Mouse (Mus musculus) adrenal gland, postnatal 10 days (tissue): ENCODE results near the gene Pax1. TPM values are rescaled to one million over a fixed set of nuclear protein-coding genes. Genes with fewer than 3 reads are reported as not detected.

Experiments used
- DNase-seq: peaks from one replicate; pipeline ENCODE4 v3.0.0; 2021; ENCODE audit warnings: mixed read lengths
- total RNA-seq, 2 experiments: library from RNA; stranded (reverse); gene quantifications; 2 replicates each; pipeline ENCODE4 v1.2.3; 2021

Gene Pax1
- total RNA-seq, 2 experiments from 2014 or later = not detected

DNA sequence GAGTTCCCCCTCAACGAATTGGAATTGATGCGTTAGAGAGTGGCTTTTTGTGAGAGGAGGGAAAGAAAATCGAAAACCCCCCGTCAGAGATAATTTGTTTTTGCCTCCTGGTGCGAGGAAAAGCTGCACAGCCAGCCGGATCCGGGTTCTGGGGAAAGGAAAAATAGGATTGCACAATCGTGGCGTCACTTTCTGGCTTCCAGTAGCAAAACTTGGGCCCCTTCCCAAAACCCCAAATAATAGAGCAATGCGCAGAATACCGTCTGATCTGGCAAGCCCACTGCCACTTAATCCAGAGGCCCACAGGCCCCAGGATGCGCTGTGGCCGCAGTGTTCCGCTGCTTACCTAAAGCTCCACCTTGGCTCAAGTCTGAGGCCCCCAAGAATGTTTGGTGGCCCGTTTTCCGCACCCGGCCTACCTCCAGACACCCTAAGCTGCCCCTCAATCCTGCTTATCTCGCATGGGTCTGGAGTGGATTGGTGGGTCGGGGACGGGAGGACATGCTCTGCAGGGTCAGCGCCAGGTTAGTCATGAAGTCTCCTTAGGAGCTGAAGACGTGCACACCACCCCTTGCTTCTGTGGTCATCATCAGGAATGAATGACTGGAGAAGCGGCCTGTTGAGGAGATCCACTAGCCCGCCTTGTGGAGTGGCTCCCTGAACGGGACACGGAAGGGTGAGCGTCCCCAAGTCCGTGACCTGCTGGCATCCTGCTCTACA is 11.4 kb downstream of the Pax1 start:
- no peak for DNase-seq

DNA sequence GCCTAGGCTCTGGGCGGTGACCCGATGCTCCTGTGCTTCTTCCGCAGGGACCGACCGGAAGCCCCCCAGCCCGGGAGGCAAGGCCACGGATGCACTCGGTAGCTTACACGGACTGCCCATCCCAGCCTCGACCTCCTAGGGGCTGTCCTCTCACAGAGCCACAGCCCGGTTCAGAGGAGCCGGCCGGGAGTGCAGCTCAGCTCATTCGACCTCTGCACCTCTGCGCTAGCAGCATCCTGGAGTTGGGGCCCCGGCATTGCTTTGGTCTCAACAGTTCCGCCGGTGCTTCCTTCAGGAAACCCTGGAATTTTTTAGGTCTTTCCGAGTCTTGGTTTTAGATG is 11.9 kb downstream of the Pax1 start:
- no peak for DNase-seq

- no peak for DNase-seq
These were observed 12.5 kb downstream of the Pax1 start for GRCm38 (mm10) chr2:147374245-147374644.

DNA sequence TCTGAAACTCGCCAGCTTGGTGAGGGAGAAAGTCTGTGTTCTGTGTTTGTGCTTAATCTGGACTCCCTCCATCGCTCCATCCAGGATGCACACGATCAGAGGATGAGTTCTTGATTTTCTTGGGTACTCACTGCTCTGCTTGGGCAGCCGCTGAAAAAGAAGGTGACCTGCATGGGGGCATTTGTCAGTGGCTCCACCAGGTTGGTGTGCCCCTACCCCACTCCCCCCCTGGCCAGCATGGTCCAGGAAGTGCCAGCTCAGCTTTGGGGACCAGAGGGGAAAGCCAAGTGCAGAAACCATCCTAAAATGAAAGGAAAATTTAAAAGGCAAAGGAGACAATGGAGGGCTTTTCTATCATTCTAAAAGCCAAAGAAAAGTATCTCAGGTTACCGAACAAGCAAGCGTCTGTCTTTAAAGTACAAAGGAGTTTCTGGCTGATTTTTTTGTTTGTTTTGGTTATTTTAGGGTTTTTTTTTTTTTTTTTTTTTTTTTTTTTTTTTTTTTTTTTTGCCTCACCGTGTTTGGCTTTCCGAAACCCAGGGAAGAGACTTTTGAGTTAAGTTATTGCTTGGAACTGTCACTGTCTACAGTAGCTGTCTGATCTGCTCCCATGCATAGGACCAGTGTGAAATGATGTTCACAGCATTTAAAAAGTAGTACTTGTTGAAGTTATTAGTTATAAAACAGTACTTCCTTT is 13.4 kb downstream of the Pax1 start:
- no peak for DNase-seq

GRCm38 (mm10) chr2:147378934-147379333 is 17.2 kb downstream of the Pax1 start:
- DNase-seq = peak; percentile 66

GRCm38 (mm10) chr2:147383373-147383772 is 21.6 kb downstream of the Pax1 start:
- no peak for DNase-seq

- no peak for DNase-seq
These were observed 25.2 kb downstream of the Pax1 start for GRCm38 (mm10) chr2:147386949-147387348.

- no peak for DNase-seq
These were observed 47.6 kb downstream of the Pax1 start for GRCm38 (mm10) chr2:147409323-147409722.

- no peak for DNase-seq
These were observed 53.3 kb downstream of the Pax1 start for GRCm38 (mm10) chr2:147415037-147415436.

DNA sequence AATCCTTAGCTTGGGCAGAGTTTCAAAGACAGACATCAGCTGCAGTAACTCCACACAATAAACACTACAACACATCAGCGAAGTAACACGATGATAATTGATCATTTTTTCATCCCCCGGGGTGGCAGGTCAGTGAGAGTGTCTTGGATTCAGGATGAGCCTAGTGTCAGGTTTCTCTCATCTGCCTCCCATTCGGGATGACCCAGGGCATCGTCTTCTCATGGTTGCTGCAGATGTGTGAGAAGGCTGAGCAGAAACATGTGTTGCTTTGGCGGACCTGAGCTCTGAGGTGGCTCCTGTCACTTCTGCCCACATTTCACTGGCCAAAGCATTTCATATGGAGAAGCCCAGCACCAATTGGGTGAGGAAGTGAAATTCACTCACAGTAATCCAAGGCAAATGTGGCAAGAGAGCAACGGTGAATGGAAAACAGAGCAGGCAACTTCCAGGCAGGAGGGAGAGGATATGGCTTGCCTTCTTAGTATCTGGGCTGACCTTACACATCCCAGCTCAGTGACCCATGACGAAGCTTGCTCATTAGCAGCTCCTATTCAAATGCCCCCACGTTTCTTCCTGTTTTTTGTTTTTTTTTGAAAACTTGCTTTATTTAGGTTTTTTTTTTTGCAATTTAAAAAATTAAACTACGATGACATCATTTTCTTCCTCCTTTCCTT is 63.0 kb downstream of the Pax1 start:
- DNase-seq = no peak

DNA sequence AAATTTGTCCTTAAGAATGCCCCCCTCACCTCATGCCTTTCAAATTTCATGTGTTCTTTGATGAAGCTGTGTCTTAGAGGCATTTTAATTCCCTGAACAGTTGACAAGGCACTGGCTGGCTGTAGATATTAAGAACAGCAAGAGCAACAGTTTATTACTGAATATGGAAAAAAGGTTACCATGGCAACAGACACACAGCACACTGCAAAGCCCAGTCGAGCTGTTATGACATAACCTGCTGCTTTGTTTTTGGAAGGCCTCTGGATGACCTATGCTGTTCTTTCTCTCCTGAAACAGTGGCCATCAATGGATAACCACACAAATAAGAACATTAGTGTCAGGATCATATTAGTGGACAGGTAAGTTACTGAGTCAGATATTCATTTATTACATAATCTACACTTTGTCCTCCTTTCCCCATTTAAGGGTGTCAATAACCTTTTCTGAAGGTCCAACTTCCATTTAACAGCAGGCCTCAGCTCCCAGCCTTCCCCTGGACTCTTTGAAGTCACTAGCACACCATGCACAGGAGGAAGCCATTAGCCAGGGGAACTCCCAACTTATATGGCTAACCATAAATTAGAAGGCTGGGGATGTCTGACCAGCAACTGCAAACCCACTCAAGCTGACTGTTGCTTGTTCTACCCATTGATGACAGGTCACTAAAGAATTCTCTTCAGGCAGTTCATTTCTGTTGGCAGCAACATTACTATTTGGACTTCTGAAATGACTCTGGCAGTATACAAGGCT is 68.1 kb downstream of the Pax1 start:
- DNase-seq = no peak

- DNase-seq = peak; percentile 52
These were observed 71.4 kb downstream of the Pax1 start for GRCm38 (mm10) chr2:147433120-147433519.

Other genes with a start within 250 kb of the Pax1 start
- not detected for gene Nkx2-2, start 167.7 kb upstream of the Pax1 start, total RNA-seq